Mouse (Mus musculus): Measurements from ENCODE around the gene Itga9. TPM values are rescaled to one million over a fixed set of nuclear protein-coding genes. Genes with fewer than 3 reads are reported as not detected.

The Itga9 gene
- total RNA-seq, 2 experiments from 2014 or later, result 4.9 to 5.6 TPM

- no peak for DNase-seq (ENCODE audit: extremely low spot score in 1 of 2, low spot score in 1 of 2)
Observed at GRCm38 (mm10) chr9:118682154-118682553, 75.7 kb downstream of the Itga9 start.

GRCm38 (mm10) chr9:118683507-118683906 is 77.0 kb downstream of the Itga9 start:
- no peak for DNase-seq (ENCODE audit: extremely low spot score in 1 of 2, low spot score in 1 of 2)

- no peak for DNase-seq (ENCODE audit: extremely low spot score in 1 of 2, low spot score in 1 of 2)
Observed at GRCm38 (mm10) chr9:118684343-118684742, 77.9 kb downstream of the Itga9 start.

GRCm38 (mm10) chr9:118686166-118686961 is 79.9 kb downstream of the Itga9 start:
- DNase-seq (ENCODE audit: extremely low spot score in 1 of 2, low spot score in 1 of 2), result no peak

GRCm38 (mm10) chr9:118688248-118688647 is 81.8 kb downstream of the Itga9 start:
- no peak for DNase-seq (ENCODE audit: extremely low spot score in 1 of 2, low spot score in 1 of 2)

GRCm38 (mm10) chr9:118688921-118689451 is 82.5 kb downstream of the Itga9 start:
- DNase-seq (ENCODE audit: extremely low spot score in 1 of 2, low spot score in 1 of 2), result no peak

GRCm38 (mm10) chr9:118693256-118693655 is 86.8 kb downstream of the Itga9 start:
- DNase-seq (ENCODE audit: extremely low spot score in 1 of 2, low spot score in 1 of 2), result peak; percentile 18 to 23

GRCm38 (mm10) chr9:118694420-118694825 is 87.9 kb downstream of the Itga9 start:
- no peak for DNase-seq (ENCODE audit: extremely low spot score in 1 of 2, low spot score in 1 of 2)

GRCm38 (mm10) chr9:118698191-118698590 is 91.7 kb downstream of the Itga9 start:
- no peak for DNase-seq (ENCODE audit: extremely low spot score in 1 of 2, low spot score in 1 of 2)

GRCm38 (mm10) chr9:118699716-118700115 is 93.2 kb downstream of the Itga9 start:
- no peak for DNase-seq (ENCODE audit: extremely low spot score in 1 of 2, low spot score in 1 of 2)

- no peak for DNase-seq (ENCODE audit: extremely low spot score in 1 of 2, low spot score in 1 of 2)
Observed at GRCm38 (mm10) chr9:118700889-118701288, 94.4 kb downstream of the Itga9 start.

GRCm38 (mm10) chr9:118701791-118702190 is 95.3 kb downstream of the Itga9 start:
- DNase-seq (ENCODE audit: extremely low spot score in 1 of 2, low spot score in 1 of 2), result no peak

- no peak for DNase-seq (ENCODE audit: extremely low spot score in 1 of 2, low spot score in 1 of 2)
Observed at GRCm38 (mm10) chr9:118703146-118703545, 96.7 kb downstream of the Itga9 start.

- no peak for DNase-seq (ENCODE audit: extremely low spot score in 1 of 2, low spot score in 1 of 2)
Observed at GRCm38 (mm10) chr9:118705381-118706074, 99.0 kb downstream of the Itga9 start.

GRCm38 (mm10) chr9:118706176-118706975 is 99.9 kb downstream of the Itga9 start:
- peak in 1 of 2 experiments; percentile 15 for DNase-seq (ENCODE audit: extremely low spot score in 1 of 2, low spot score in 1 of 2)

- DNase-seq (ENCODE audit: extremely low spot score in 1 of 2, low spot score in 1 of 2), result no peak
Observed at GRCm38 (mm10) chr9:118710625-118711024, 104.1 kb downstream of the Itga9 start.

GRCm38 (mm10) chr9:118711749-118712148 is 105.3 kb downstream of the Itga9 start:
- DNase-seq (ENCODE audit: extremely low spot score in 1 of 2, low spot score in 1 of 2), result no peak

GRCm38 (mm10) chr9:118713515-118713914 is 107.0 kb downstream of the Itga9 start:
- no peak for DNase-seq (ENCODE audit: extremely low spot score in 1 of 2, low spot score in 1 of 2)

- no peak for DNase-seq (ENCODE audit: extremely low spot score in 1 of 2, low spot score in 1 of 2)
Observed at GRCm38 (mm10) chr9:118714536-118714935, 108.0 kb downstream of the Itga9 start.

GRCm38 (mm10) chr9:118715971-118716628 is 109.6 kb downstream of the Itga9 start:
- no peak for DNase-seq (ENCODE audit: extremely low spot score in 1 of 2, low spot score in 1 of 2)

Measured in layer of hippocampus, postnatal 25 days (tissue).